Mouse (Mus musculus): Measurements from ENCODE around the gene Aip.

Aip gene

DNA sequence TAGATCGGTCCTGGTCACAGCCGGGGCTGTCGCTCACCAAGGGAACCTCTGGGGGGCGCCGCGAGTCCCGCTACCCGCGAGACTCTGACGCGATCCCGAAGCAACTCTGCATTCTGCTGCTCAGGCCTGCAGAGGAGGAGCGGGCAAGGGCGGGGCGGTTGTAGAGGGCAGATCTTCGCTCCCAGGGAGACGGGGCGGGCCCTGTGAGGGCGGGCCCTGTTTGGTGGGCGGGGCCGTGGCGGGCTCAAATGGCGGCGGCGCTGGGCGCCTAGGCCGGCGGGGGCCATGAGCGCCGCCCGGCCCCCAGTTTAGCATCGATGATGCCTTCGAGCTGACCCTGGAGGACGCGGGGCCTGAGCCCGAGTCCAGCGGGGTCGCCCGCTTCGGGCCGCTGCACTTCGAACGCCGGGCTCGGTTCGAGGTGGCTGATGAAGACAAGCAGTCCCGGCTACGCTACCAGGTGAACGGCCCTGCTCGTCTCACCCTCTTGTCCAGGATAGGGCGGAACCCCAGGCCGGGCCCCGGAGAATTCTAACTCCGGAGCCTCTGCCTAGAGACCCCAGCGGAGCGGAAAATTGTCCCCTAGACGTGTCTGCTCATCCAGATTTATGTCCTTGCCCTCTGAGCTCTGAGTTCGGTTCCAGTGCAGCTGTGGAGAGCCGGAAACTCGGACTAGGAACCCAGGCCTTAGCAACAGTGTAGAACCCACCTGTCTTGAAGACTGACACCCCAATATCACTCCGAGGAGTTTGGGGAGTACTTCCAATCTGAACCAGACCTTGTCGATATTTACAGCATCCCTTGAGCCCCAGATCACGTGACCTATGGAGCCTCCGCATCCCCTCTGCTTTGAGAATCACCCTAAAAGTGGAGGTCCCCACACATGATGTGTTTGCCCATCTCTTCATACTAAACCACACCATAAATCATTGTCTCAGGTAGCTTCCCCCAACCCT lies at the start of gene Aip:
Gene Aip (minus strand): TSS at position 118 of the 956 bp plus-strand sequence.
- peak; percentile 98 for DNase-seq (ENCODE audit: low spot score in 2 of 2)

DNA sequence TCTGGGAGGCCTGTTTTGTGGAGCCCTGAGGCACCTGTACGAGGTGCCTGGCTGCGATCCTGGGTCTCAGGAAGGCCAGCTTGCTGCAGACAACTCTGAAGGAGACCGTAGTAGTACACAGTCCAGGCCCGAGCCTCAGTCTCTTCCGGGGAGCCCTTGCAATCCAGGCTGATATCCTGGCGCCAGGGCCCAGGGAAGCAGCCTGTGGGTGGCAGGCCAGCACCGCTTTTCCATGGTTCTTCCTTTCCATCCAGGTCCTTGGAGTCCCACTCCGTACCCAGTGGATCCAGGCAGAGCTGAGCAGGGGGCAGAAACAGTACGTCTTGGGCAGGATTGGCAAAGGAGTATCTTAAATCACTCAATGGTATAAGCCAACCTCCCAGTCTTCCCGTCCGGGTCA lies 47.3 kb upstream of the Aip start:
- no peak for DNase-seq (ENCODE audit: low spot score in 2 of 2)

GRCm38 (mm10) chr19:4171393-4172290 lies 46.0 kb upstream of the Aip start:
- no peak for DNase-seq (ENCODE audit: low spot score in 2 of 2)

DNA sequence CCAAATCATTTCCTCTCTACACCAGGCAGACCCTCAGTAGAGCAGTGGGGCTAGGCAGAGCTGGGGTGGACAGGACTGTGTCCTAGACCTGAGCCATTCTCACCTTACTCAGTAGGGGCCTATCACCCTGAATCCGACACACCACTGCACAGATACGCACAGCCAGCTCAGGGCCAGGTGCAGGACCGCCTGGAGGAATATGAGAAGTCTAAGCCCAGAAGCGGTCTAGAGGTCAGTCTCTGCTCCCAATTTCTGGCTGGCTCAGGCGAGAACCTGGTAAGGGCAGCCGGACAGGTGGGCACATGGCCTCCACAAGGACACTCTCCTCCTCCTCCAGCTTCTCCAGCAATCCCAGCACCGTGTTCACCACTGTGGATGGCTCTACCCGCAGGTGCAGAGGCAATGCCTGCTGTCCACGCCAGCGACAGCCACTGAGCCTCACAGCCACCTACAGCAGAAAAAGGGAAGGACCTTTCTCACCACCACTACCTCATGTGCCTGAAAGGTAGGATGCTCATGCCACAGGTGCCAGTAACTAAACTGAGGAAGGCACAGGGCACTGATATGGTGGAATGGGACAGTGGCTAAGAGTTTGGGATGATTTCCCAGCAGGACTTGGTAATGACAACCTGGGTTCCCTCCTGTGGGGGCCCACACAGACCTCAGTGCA lies 45.2 kb upstream of the Aip start:
- DNase-seq (ENCODE audit: low spot score in 2 of 2), result no peak

DNA sequence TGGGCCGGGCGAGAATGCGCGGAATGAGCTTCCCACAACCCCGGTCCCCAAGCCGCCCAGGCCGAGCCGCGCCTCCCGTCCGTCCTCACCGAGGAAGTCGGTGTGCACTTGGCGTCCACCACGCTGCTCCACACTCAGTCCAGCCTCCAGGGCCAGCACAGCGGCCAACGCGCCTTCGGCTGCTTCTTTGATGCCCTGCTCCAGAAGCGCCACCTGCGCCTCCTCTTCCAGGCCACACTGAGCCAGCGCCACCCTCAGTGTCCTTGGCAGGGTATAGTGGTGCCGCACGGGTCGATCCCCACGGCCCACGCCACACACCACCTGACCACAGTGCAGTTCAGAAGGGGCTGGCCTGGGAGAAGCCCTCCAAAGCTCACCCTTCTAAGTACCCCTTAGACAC lies 44.2 kb upstream of the Aip start:
- DNase-seq (ENCODE audit: low spot score in 2 of 2), result no peak

DNA sequence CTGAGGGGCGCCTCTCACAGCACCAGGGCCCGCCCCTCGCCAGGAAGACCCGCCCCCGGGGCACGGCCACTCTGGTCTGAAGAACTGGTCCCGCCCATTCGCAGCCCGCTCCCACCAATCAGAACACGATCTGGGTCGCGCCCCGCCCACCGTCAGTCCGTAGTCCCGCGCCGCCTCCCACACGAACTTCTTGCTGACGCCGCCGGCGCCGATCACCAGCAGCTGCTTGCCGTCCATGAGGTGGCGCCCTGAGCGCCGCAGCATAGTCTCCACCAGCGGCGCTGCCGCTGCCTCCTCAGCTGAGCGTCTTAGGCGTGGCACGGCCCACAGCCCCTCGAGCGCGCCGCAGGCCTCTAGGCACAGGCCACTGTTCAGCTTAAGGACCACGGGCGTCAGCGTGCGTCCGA lies 43.7 kb upstream of the Aip start:
- DNase-seq (ENCODE audit: low spot score in 2 of 2), result peak; percentile 99 to 100

- no peak for DNase-seq (ENCODE audit: low spot score in 2 of 2)
Observed at GRCm38 (mm10) chr19:4166678-4167476, 41.2 kb upstream of the Aip start.

- DNase-seq (ENCODE audit: low spot score in 2 of 2), result no peak
Observed at GRCm38 (mm10) chr19:4164721-4165120, 39.1 kb upstream of the Aip start.

- DNase-seq (ENCODE audit: low spot score in 2 of 2), result no peak
Observed at GRCm38 (mm10) chr19:4164100-4164499, 38.4 kb upstream of the Aip start.

- DNase-seq (ENCODE audit: low spot score in 2 of 2), result no peak
Observed at GRCm38 (mm10) chr19:4163543-4163887, 37.9 kb upstream of the Aip start.

DNA sequence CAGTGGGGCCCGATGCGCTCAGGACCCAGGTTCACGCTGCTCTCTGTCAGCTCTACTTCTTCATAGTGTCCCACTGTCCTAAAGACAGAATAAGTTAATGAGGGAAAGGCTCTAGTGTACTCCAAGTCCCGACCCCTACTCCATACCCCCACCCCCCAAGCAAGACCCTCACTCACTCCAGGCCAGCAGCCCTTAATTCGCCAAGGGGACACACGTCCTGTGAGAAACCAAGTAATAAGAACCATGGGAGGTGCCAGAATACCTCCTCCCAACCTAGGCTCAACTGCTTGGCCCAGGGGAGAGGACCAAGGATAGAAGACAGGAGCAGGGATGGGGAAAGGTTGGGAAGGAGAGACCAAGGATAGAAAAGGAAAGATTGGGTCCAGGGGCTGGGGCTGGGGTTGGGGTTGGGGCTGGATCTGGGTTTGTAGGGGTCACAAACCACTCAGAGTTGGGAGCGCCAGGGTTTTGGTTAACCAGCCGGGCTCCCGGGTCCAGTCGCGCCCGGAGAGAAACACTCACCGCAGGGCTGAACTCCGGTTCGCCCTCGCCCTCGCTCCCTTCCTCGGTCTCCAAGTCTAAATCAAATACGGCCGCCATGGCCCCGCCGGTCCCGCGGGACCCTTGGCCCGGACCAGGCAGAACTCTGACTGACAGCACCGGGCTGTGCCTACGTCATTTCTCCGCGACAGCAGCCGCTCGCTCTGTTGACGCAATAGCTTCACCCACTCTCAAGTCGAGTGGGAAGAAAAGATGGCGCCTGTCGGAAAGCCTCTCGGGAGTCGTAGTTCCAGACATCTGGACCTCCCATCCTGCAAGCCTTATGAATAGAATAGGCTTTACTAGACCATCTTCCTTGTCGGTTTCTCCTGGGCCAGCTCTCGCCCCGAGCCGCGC lies 37.2 kb upstream of the Aip start, which contains the start of gene Rps6kb2:
Gene Rps6kb2 (minus strand): TSS at position 709 of the 897 bp plus-strand sequence.
- DNase-seq (ENCODE audit: low spot score in 2 of 2), result peak; percentile 89 to 94

DNA sequence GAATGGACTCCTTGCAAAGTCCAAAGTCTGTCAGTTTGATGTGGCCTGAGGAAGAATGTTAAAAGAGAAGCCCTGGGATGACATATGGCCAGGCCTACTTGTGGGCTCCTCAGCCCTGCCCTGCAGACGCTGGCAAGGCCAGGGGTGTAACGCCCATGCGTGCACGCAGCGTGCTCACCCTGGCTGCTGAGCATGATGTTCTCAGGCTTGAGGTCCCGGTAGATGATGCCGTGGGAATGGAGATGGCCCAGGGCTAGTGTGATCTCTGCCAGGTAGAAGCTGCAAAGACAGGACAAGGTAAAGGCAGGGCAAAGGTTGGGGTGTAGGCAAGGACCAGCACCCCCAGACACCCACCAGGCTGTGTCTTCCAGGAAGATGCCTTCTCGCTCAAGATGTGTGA lies 33.4 kb upstream of the Aip start:
- DNase-seq (ENCODE audit: low spot score in 2 of 2), result no peak

DNA sequence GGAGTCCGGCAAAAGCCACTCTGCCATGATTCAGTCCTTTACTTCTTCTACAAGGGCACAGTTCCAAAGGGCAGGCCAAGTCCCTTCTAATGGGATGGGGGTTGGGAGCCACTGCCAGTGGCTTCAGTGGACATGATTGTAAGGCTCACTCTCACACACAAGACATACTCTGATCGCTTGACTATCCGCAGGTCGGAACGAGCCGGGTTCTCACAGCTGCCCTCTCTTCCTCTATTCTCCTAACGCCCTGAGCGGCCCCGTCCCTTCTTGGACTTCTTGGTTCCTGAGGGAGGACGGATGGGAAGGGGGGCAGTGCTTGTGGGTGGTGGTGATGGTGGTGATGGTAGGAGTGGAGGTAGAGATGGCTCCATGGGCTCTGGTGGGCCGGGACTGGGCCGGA lies 31.1 kb upstream of the Aip start:
- no peak for DNase-seq (ENCODE audit: low spot score in 2 of 2)

- DNase-seq (ENCODE audit: low spot score in 2 of 2), result no peak
Observed at GRCm38 (mm10) chr19:4156073-4156579, 30.5 kb upstream of the Aip start.

GRCm38 (mm10) chr19:4155223-4156072 lies 29.8 kb upstream of the Aip start:
- DNase-seq (ENCODE audit: low spot score in 2 of 2), result peak in 1 of 2 experiments; percentile 32

- peak; percentile 46 to 58 for DNase-seq (ENCODE audit: low spot score in 2 of 2)
Observed at GRCm38 (mm10) chr19:4154437-4155222, 29.0 kb upstream of the Aip start.

DNA sequence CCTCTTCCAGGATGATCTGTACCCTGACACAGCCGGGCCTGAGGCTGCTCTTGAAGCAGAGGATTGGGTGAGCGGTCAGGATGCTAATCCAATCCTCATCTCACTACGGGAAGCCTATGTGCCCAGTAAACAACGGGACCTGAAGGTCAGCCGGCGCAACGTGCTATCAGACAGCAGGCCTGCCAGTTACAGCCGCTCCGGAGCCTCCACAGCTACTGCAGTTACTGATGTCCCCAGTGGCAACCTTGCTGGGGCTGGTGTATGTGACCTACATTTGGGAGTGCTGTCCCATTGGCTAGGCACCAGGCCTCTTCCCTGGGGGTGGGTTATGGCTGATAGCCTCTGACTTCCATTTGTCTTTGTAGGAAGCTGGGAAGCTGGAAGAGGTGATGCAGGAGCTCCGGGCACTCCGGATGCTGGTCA lies 27.6 kb upstream of the Aip start, which contains the start of gene Ptprcap:
Gene Ptprcap (plus strand): TSS at position 373 of the 423 bp plus-strand sequence.
- DNase-seq (ENCODE audit: low spot score in 2 of 2), result no peak
